Mouse (Mus musculus): Measurements from ENCODE around the gene Ap5s1. TPM values are rescaled to one million over a fixed set of nuclear protein-coding genes. Genes with fewer than 3 reads are reported as not detected.

Ap5s1 gene
- total and polyA plus RNA-seq, 3 experiments, result 9.1 to 22.5 (median 9.9) TPM

DNA sequence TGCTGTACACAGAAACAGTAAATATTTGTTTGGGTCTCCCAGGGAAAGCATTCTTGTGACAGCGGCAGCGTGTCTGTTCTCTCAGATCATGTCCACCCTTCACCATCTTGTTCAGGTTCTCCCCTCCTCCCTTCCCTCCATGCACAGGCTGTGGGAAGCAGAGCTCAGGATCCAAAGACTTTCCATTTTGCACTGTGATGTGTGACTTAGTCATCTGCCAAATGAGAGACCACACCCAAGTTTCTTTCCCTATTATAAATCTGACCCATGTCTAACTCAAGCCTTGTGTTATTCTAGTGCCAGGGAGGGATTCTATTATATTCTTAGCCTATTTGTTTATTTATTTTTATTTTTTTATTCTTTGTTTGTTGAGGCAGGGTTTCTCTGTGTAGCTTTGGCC, 1.5 kb downstream of the Ap5s1 start:
- H3K36me3 ChIP-seq (replicated peaks in 1 of 2; ENCODE audit: control insufficient read depth in 1 of 2, insufficient read depth in 1 of 2, low read length in 1 of 2), result peaks cover 7 to 12% of the 10 kb centered on the region in 2 experiments
- no peak overlapping the region for H3K9ac ChIP-seq (ENCODE audit: insufficient read depth, low read depth)
- H3K9me3 ChIP-seq (replicated peaks; ENCODE audit: low read length), result no peaks in the 10 kb centered on the region
- H3K79me2 ChIP-seq (replicated peaks; ENCODE audit: control insufficient read depth, extremely low read depth, insufficient read depth, poor library complexity, severe bottlenecking), result no peaks in the 10 kb centered on the region
- DNase-seq (ENCODE audit: extremely low read depth), result no peak
- in situ Hi-C loops (cut with MboI; ENCODE audit: low pct_ligation_motif_present, low pct_unique_long_range_greater_than_20kb, low sequenced_read_pairs) (no loop called here), dilution Hi-C loops (cut with MboI; ENCODE audit: extremely low pct_ligation_motif_present, extremely low pct_unique_long_range_greater_than_20kb, low sequenced_read_pairs) (no loop called here)
- TF ChIP-seq RCOR1 (conservative IDR thresholded peaks at IDR 0.05; ENCODE audit: low read depth, low read length) (no peak), SMC3 (IDR thresholded peaks at IDR 0.05; ENCODE audit: low read depth, low read length) (no peak), CHD1 (IDR thresholded peaks at IDR 0.05; ENCODE audit: low read depth, low read length) (no peak), HCFC1 (IDR thresholded peaks at IDR 0.05; ENCODE audit: low read depth, low read length) (no peak), BHLHE40 (IDR thresholded peaks at IDR 0.05; ENCODE audit: low read depth, low read length) (no peak), SIN3A (IDR thresholded peaks at IDR 0.05; ENCODE audit: low read length) (no peak), ELF1 (IDR thresholded peaks at IDR 0.05; ENCODE audit: low read depth, low read length) (no peak), JUN (IDR thresholded peaks at IDR 0.05; ENCODE audit: insufficient read depth, low read depth, low read length) (no peak), NELFE (IDR thresholded peaks at IDR 0.05; ENCODE audit: low read depth, low read length) (no peak), JUND (conservative IDR thresholded peaks at IDR 0.05; ENCODE audit: low read depth, low read length) (no peak), KAT2A (IDR thresholded peaks at IDR 0.05; ENCODE audit: insufficient replicate concordance, low read length) (no peak), POLR2A (IDR thresholded peaks at IDR 0.05; ENCODE audit: low read depth, low read length) (no peak)
- H3K4me3 ChIP-seq (replicated peaks in 1 of 3; ENCODE audit: low read depth in 2 of 3, low read length in 2 of 3, poor library complexity in 1 of 3), result no peak overlapping the region
- H3K27ac ChIP-seq (ENCODE audit: insufficient read depth, low read depth), result no peak overlapping the region
- no peaks in the 10 kb centered on the region for H3K27me3 ChIP-seq (replicated peaks)
- H3K4me1 ChIP-seq (ENCODE audit: control insufficient read depth in 1 of 2, insufficient read depth in 2 of 2), result peaks cover 6 to 14% of the 10 kb centered on the region in 2 experiments; a peak in 3 of 4 replicates
- no peak overlapping the region for H3K4me2 ChIP-seq (ENCODE audit: insufficient read depth, low read depth, poor library complexity, severe bottlenecking)

- H3K36me3 ChIP-seq (replicated peaks in 1 of 2; ENCODE audit: control insufficient read depth in 1 of 2, insufficient read depth in 1 of 2, low read length in 1 of 2), result peaks cover 7 to 18% of the 10 kb centered on the region in 2 experiments
- peaks cover 6 to 14% of the 10 kb centered on the region in 2 experiments; a peak in 3 of 4 replicates for H3K4me1 ChIP-seq (ENCODE audit: control insufficient read depth in 1 of 2, insufficient read depth in 2 of 2)
- in situ Hi-C loops (cut with MboI; ENCODE audit: low pct_ligation_motif_present, low pct_unique_long_range_greater_than_20kb, low sequenced_read_pairs) (no loop called here), dilution Hi-C loops (cut with MboI; ENCODE audit: extremely low pct_ligation_motif_present, extremely low pct_unique_long_range_greater_than_20kb, low sequenced_read_pairs) (no loop called here)
- H3K79me2 ChIP-seq (replicated peaks; ENCODE audit: control insufficient read depth, extremely low read depth, insufficient read depth, poor library complexity, severe bottlenecking), result no peaks in the 10 kb centered on the region
- no peaks in the 10 kb centered on the region for H3K9me3 ChIP-seq (replicated peaks; ENCODE audit: low read length)
- H3K4me3 ChIP-seq (replicated peaks in 1 of 3; ENCODE audit: low read depth in 2 of 3, low read length in 2 of 3, poor library complexity in 1 of 3), result peak overlapping the region in 1 of 3 experiments; percentile 76
- TF ChIP-seq GABPA (IDR thresholded peaks at IDR 0.05; ENCODE audit: insufficient replicate concordance, low read depth, low read length) (no peak), USF2 (conservative IDR thresholded peaks at IDR 0.05; ENCODE audit: low read depth, low read length) (no peak), RCOR1 (conservative IDR thresholded peaks at IDR 0.05; ENCODE audit: low read depth, low read length) (no peak), RAD21 (IDR thresholded peaks at IDR 0.05; ENCODE audit: low read depth, low read length) (no peak), IRF4 (IDR thresholded peaks at IDR 0.05; ENCODE audit: low read depth, low read length) (no peak), POLR2A (IDR thresholded peaks at IDR 0.05; ENCODE audit: low read depth, low read length) (no peak), MXI1 (IDR thresholded peaks at IDR 0.05; ENCODE audit: low read depth, low read length) (no peak), E2F4 (IDR thresholded peaks at IDR 0.05; ENCODE audit: insufficient replicate concordance, low read depth, low read length) (no peak), KAT2A (IDR thresholded peaks at IDR 0.05; ENCODE audit: insufficient replicate concordance, low read length) (no peak), MAFK (IDR thresholded peaks at IDR 0.05; ENCODE audit: insufficient replicate concordance, low read length) (no peak), ZC3H11A (IDR thresholded peaks at IDR 0.05; ENCODE audit: low read depth, low read length) (no peak), NRF1 (IDR thresholded peaks at IDR 0.05; ENCODE audit: low read depth, low read length) (no peak), MEF2A (IDR thresholded peaks at IDR 0.05; ENCODE audit: borderline replicate concordance, low read depth, low read length) (no peak), TCF12 (IDR thresholded peaks at IDR 0.05; ENCODE audit: low read depth, low read length) (no peak), SIN3A (IDR thresholded peaks at IDR 0.05; ENCODE audit: low read length) (no peak), ZNF384 (IDR thresholded peaks at IDR 0.05; ENCODE audit: low read depth, low read length) (no peak), USF1 (IDR thresholded peaks at IDR 0.05; ENCODE audit: low read depth, low read length) (no peak), CTCF (conservative IDR thresholded peaks at IDR 0.05 in 1 of 2, IDR thresholded peaks at IDR 0.05 in 1 of 2; ENCODE audit: low read depth in 2 of 2, low read length in 2 of 2) (no peak), JUND (conservative IDR thresholded peaks at IDR 0.05; ENCODE audit: low read depth, low read length) (no peak), ZMIZ1 (IDR thresholded peaks at IDR 0.05; ENCODE audit: low read depth, low read length) (no peak)
- no peak for DNase-seq (ENCODE audit: extremely low read depth)
- H3K9ac ChIP-seq (ENCODE audit: insufficient read depth, low read depth), result peak overlapping the region; percentile 34
- no peaks in the 10 kb centered on the region for H3K27me3 ChIP-seq (replicated peaks)
- H3K27ac ChIP-seq (ENCODE audit: insufficient read depth, low read depth), result no peak overlapping the region
- peak overlapping the region; percentile 55 for H3K4me2 ChIP-seq (ENCODE audit: insufficient read depth, low read depth, poor library complexity, severe bottlenecking)
These were observed 2.4 kb downstream of the Ap5s1 start for GRCm38 (mm10) chr2:131209125-131209795.

Data from CH12.LX (cell line).